Mouse (Mus musculus) cerebellum, postnatal 4 days (tissue): ENCODE results near the gene Mdh1b.

ENCODE experiments used
- DNase-seq, 2 experiments: peaks; one replicate each; pipeline ENCODE4 v3.0.0; 2022; ENCODE audit warnings: low spot score in 2 of 2, mixed read lengths in 1 of 2

Gene Mdh1b

GRCm38 (mm10) chr1:63659591-63659990 lies 70.5 kb downstream of the Mdh1b start:
- peak in 1 of 2 experiments; percentile 31 for DNase-seq

GRCm38 (mm10) chr1:63658016-63658415 lies 72.1 kb downstream of the Mdh1b start:
- DNase-seq, result peak; percentile 42 to 67
